Mouse (Mus musculus) stomach, postnatal 0 days (tissue): Measurements from ENCODE around the gene Hspa12a. TPM values are rescaled to one million over a fixed set of nuclear protein-coding genes. Genes with fewer than 3 reads are reported as not detected.

Experiments used
- ATAC-seq: fragments of 200-750 bp; cut with Nextera tagmentation; 2 replicates; pipeline ENCODE4 v1.8.0; 2017; ENCODE audit not compliant: low FRiP score, low TSS enrichment
- DNase-seq: peaks from one replicate; pipeline ENCODE4 v3.0.0-alpha.2; 2016; ENCODE audit warnings: low spot score
- H3K27ac ChIP-seq: fragments of 300-500 bp; sonication (generic); replicated peaks from 2 replicates; pipeline ENCODE4 v1.5.1; 2014; ENCODE audit warnings: mild to moderate bottlenecking, control low read depth
- H3K27me3 ChIP-seq: fragments of 300-500 bp; sonication (generic); 2 replicates; pipeline ENCODE4 v1.6.1; 2014; ENCODE audit warnings: low read length; ENCODE audit not compliant: control insufficient read depth, insufficient read depth
- H3K36me3 ChIP-seq: fragments of 300-500 bp; sonication (generic); 2 replicates; pipeline ENCODE4 v1.6.1; 2014; ENCODE audit warnings: low read length, mixed read lengths; ENCODE audit not compliant: control insufficient read depth, insufficient read depth
- H3K4me1 ChIP-seq: fragments of 300-500 bp; sonication (generic); replicated peaks from 2 replicates; pipeline ENCODE4 v1.6.1; 2014; ENCODE audit warnings: antibody characterized with exemption; ENCODE audit not compliant: control insufficient read depth, insufficient read depth
- H3K4me2 ChIP-seq: fragments of 300-500 bp; sonication (generic); replicated peaks from 2 replicates; pipeline ENCODE4 v1.6.1; 2014; ENCODE audit warnings: low read depth, mild to moderate bottlenecking, control low read depth, moderate library complexity
- H3K4me3 ChIP-seq: fragments of 300-500 bp; sonication (generic); 2 replicates; pipeline ENCODE4 v1.5.1; 2014; ENCODE audit warnings: low read depth, low read length, control low read depth
- H3K9ac ChIP-seq: fragments of 300-500 bp; sonication (generic); 2 replicates; pipeline ENCODE4 v1.6.1; 2014; ENCODE audit warnings: mild to moderate bottlenecking, low read length, control low read depth, mixed read lengths
- H3K9me3 ChIP-seq: fragments of 300-500 bp; sonication (generic); 2 replicates; pipeline ENCODE4 v1.6.1; 2016; ENCODE audit warnings: low read length; ENCODE audit not compliant: control insufficient read depth
- CTCF ChIP-seq: IDR thresholded peaks from 2 replicates; pipeline ENCODE4 v1.5.1; 2016; ENCODE audit warnings: antibody characterized with exemption, low read depth, mild to moderate bottlenecking, moderate library complexity
- EP300 ChIP-seq: optimal IDR thresholded peaks from 2 replicates; pipeline ENCODE3; 2016; ENCODE audit warnings: antibody characterized with exemption
- whole genome bisulfite sequencing: fragments of 180-500 bp; shearing (Covaris S2); extraction: QIAGEN DNeasy Blood & Tissue Kit; methylation state at CpG from one replicate; pipeline ENCODE4 v1.1.7; 2014; 5-methylcytosine and 5-hydroxymethylcytosine counted together
- polyA plus RNA-seq: library from polyadenylated mRNA; unstranded; fragments of >200 nt; fragmentation: Nextera tagmentation; extraction: Ambion mirVana; gene quantifications from 2 replicates; pipeline ENCODE4 v1.2.1, GENCODE M21; 2015

Gene Hspa12a
- polyA plus RNA-seq, 1 experiment from 2014 or later: 2.5 TPM

GRCm38 (mm10) chr19:58818571-58819415, 124.7 kb downstream of the Hspa12a start:
- TF ChIP-seq CTCF (no peak), EP300 (no peak)
- no peaks in the 10 kb centered on the region for H3K36me3 ChIP-seq
- H3K4me3 ChIP-seq: no peak overlapping the region
- H3K4me2 ChIP-seq: no peak overlapping the region
- no peaks in the 10 kb centered on the region for H3K27me3 ChIP-seq
- DNase-seq (no peak), ATAC-seq (peak; percentile 11; the same call in 1 of the 2 replicates)
- no peak overlapping the region for H3K9ac ChIP-seq
- H3K9me3 ChIP-seq: no peaks in the 10 kb centered on the region
- H3K4me1 ChIP-seq: no peaks in the 10 kb centered on the region
- no peak overlapping the region for H3K27ac ChIP-seq
- WGBS: 67% methylated on average over 14 of the region's 14 CpGs

DNA sequence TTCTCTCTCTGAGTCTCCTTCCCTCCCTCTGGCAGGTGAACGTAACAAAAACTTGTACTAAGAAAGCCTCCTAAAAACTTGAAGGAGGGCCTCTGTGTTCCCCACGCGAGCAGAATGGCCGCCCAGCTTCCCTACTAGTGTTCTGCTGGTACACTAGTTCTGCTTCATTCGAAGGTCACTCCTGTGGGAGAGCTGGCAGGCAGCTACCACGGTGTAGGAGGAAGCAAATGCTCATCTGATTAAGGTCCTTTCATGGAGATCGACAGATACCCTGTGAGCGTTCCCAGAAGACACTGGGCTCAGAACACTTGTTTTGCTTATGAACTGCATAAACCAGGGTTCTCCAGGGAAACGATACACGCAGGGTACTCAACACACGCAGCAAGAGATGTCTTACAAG, 126.1 kb downstream of the Hspa12a start:
- no peak for ATAC-seq
- Histone ChIP-seq H3K4me2 (no peak overlapping the region), H3K9me3 (no peaks in the 10 kb centered on the region), H3K4me3 (no peak overlapping the region), H3K27me3 (no peaks in the 10 kb centered on the region), H3K36me3 (no peaks in the 10 kb centered on the region), H3K9ac (no peak overlapping the region), H3K4me1 (no peaks in the 10 kb centered on the region), H3K27ac (no peak overlapping the region)
- TF ChIP-seq CTCF: no peak
- TF ChIP-seq EP300: no peak
- 84% methylated on average over 11 of the region's 11 CpGs for WGBS
- no peak for DNase-seq

- Histone ChIP-seq H3K36me3 (no peaks in the 10 kb centered on the region), H3K4me1 (no peaks in the 10 kb centered on the region), H3K4me3 (no peak overlapping the region), H3K9ac (no peak overlapping the region), H3K27ac (no peak overlapping the region), H3K9me3 (no peaks in the 10 kb centered on the region), H3K4me2 (no peak overlapping the region), H3K27me3 (no peaks in the 10 kb centered on the region)
- WGBS: 53% methylated on average over 17 of the region's 17 CpGs
- no peak for ATAC-seq
- no peak for DNase-seq
- TF ChIP-seq CTCF: no peak
- no peak for TF ChIP-seq EP300
Observed at GRCm38 (mm10) chr19:58816453-58817041, 126.9 kb downstream of the Hspa12a start.

GRCm38 (mm10) chr19:58815179-58815922, 128.1 kb downstream of the Hspa12a start:
- ATAC-seq: no peak
- Histone ChIP-seq H3K9me3 (no peaks in the 10 kb centered on the region), H3K4me1 (no peaks in the 10 kb centered on the region), H3K4me2 (no peak overlapping the region), H3K4me3 (no peak overlapping the region), H3K27ac (no peak overlapping the region), H3K9ac (no peak overlapping the region), H3K27me3 (no peaks in the 10 kb centered on the region), H3K36me3 (no peaks in the 10 kb centered on the region)
- TF ChIP-seq EP300 (no peak), CTCF (no peak)
- 86% methylated on average over 13 of the region's 13 CpGs for WGBS
- no peak for DNase-seq

DNA sequence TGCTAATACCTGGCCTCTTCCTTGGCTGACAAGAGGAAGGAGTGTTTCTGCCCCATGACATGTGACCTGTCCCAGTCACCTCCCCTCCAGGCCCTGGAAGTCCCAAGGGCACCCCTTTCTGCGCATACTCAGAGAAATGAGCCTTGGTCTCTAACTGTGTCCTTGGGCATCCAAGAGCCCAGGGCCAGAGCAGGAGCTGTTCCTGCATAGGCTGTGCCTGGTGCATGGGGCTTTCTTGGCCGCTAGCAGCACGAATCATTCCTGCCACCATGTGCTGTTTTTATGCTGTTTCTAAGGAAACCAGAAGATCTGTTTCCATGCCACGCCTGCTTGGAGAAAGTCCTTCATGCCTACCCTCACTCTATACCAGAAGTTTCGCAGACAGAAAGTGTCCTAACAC, 132.9 kb downstream of the Hspa12a start:
- Histone ChIP-seq H3K36me3 (no peaks in the 10 kb centered on the region), H3K27me3 (no peaks in the 10 kb centered on the region), H3K4me1 (no peaks in the 10 kb centered on the region), H3K27ac (no peak overlapping the region), H3K4me3 (no peak overlapping the region), H3K4me2 (no peak overlapping the region), H3K9me3 (no peaks in the 10 kb centered on the region), H3K9ac (no peak overlapping the region)
- DNase-seq (no peak), ATAC-seq (no peak)
- 72% methylated on average over 5 of the region's 5 CpGs for WGBS
- TF ChIP-seq EP300 (no peak), CTCF (no peak)
